Mouse (Mus musculus) cerebellum, adult 9-11 months (tissue): Measurements from ENCODE around the gene 2010300C02Rik.

ENCODE experiments used
- DNase-seq: peaks from one replicate; pipeline ENCODE4 v3.0.0; 2022

The 2010300C02Rik gene

GRCm38 (mm10) chr1:37565396-37565795, 154.5 kb downstream of the 2010300C02Rik start:
- no peak for DNase-seq

DNA sequence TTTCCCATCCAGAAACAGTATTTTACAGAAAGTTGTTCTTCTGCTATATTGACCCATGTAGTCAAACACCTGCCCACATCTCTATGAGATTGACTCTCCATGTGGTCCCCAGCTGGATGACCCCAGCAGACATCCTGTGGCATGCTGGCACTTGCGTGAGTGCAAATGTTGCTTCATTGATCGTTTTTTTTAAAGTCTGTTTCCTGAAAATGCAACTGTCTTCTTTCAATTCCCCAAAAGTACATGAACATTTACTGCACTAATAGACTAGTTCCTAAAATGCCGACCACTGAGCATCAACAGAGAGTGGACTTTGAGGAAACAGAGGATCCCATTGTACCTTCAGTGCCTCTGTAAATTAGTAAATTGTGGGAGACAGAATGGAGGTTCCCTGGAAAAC, 157.9 kb downstream of the 2010300C02Rik start:
- DNase-seq, result no peak
